Mouse (Mus musculus) brain, embryonic 14.5 days (tissue): ENCODE results near the gene Nrtn.

ENCODE experiments used
- CTCF ChIP-seq: fragments of 200-500 bp; IDR thresholded peaks from 2 replicates; pipeline ENCODE4 v1.5.1; 2012; ENCODE audit warnings: inconsistent platforms, mild to moderate bottlenecking, moderate library complexity, borderline replicate concordance; ENCODE audit not compliant: insufficient read depth, insufficient read length; ENCODE audit errors: extremely low read depth
- POLR2A ChIP-seq: fragments of 200-500 bp; IDR thresholded peaks from 2 replicates; pipeline ENCODE4 v1.6.1; 2012; ENCODE audit warnings: mild to moderate bottlenecking, inconsistent platforms, borderline replicate concordance; ENCODE audit not compliant: poor library complexity, insufficient read depth, insufficient read length, severe bottlenecking; ENCODE audit errors: extremely low read depth

DNA sequence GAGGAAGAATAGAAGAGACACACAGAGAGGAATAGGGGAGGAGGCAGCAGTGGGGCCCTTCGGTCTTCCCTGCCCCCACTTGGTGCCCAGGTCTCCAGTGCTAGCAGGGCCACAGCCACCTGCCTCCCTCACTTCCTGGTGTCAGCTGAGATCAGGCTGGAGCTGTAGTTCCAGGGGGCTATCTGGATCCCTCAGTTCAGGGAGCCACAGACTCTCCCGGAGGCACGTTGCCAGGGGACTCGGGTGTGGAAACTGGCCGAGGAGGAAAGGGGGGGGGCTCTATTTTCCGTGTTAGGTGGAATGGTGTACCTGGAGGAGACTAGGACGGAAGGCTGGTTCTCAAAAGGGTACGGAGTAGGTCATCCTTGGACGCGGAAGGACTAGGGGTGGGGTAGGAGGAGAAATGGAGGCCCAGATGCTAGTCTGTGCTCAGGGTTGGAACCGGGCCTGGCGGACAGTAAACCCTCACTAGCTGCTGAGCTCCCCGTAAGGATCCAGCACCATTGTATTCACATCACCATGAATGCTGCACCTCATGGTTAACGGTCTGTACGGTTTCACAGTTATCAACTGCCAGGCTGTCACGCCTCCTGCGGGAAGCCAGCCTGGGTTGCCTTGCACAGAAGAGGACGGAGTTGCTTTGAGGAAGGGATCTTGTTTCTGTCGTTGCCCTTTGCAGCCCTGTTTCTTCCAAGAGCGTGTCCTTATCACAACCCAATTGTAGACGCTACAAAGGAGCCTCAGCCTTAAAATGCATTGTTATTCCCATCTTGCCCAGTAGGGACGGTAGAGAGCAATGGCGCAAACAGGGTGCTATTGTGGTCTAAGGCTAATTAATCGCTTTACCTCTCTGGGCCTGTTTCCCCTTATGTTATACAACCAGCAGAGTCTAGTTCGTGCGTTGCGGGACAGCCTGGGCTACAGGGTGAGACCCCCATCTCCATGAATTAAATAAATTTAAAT, 5.7 kb upstream of the Nrtn start:
- TF ChIP-seq CTCF (peak; percentile 90), POLR2A (no peak)
